Mouse (Mus musculus) midbrain, embryonic 10.5 days (tissue): ENCODE results near the gene Golga7b. TPM values are rescaled to one million over a fixed set of nuclear protein-coding genes. Genes with fewer than 3 reads are reported as not detected.

Experiments
- DNase-seq: peaks from one replicate; pipeline ENCODE4 v3.0.0-alpha.2; 2017; ENCODE audit warnings: low spot score
- H3K27ac ChIP-seq: fragments of 300-500 bp; sonication (generic); replicated peaks from 2 replicates; pipeline ENCODE4 v1.5.1; 2016; ENCODE audit warnings: mild to moderate bottlenecking
- H3K27me3 ChIP-seq: fragments of 300-500 bp; sonication (generic); 2 replicates; pipeline ENCODE4 v1.6.1; 2016; ENCODE audit warnings: low read depth, mild to moderate bottlenecking; ENCODE audit not compliant: poor library complexity, severe bottlenecking
- H3K36me3 ChIP-seq: fragments of 300-500 bp; sonication (generic); 2 replicates; pipeline ENCODE4 v1.6.1; 2016; ENCODE audit warnings: mild to moderate bottlenecking, moderate library complexity
- H3K4me1 ChIP-seq: fragments of 300-500 bp; sonication (generic); 2 replicates; pipeline ENCODE4 v1.6.1; 2016
- H3K4me3 ChIP-seq: fragments of 300-500 bp; sonication (generic); 2 replicates; pipeline ENCODE4 v1.5.1; 2016; ENCODE audit warnings: mild to moderate bottlenecking, moderate library complexity
- H3K9me3 ChIP-seq: fragments of 300-500 bp; sonication (generic); replicated peaks from 2 replicates; pipeline ENCODE4 v1.6.1; 2016; ENCODE audit warnings: mild to moderate bottlenecking
- WGBS: fragments of 180-500 bp; shearing (Covaris S2); methylation state at CpG from one replicate; pipeline ENCODE4 v1.1.7; 2016; 5-methylcytosine and 5-hydroxymethylcytosine counted together
- polyA plus RNA-seq: library from polyadenylated mRNA; unstranded; fragments of >200 nt; fragmentation: Nextera tagmentation; extraction: Ambion mirVana; gene quantifications from 2 replicates; pipeline ENCODE4 v1.2.1, GENCODE M21; 2016

Gene Golga7b
- polyA plus RNA-seq, 1 experiment from 2014 or later = 1.0 TPM

DNA sequence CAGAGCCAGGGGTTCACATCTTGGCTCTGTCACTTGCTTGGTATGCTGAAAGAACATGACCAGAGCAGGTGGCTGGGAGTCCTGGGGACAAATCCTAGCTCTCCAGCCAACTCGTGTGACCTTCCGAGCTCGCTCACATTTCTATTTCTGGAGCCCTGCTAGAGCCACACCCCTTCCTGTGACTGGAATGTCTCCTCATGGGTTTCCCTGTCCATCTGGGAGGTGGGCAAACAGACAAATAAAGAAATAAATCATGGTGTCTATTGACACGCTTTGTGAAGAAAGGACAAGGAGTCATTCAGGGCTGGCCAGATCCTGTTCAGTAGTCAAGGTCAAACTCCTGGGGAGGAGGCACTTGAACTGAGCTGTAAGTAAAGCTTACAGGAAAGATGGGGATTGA, 41.0 kb downstream of the Golga7b start:
- 86% methylated on average over 4 of the region's 4 CpGs for WGBS
- Histone ChIP-seq H3K4me1 (peaks cover 28% of the 10 kb centered on the region), H3K36me3 (no peaks in the 10 kb centered on the region), H3K27me3 (no peaks in the 10 kb centered on the region), H3K9me3 (no peaks in the 10 kb centered on the region), H3K4me3 (no peak overlapping the region), H3K27ac (no peak overlapping the region)
- DNase-seq = no peak

DNA sequence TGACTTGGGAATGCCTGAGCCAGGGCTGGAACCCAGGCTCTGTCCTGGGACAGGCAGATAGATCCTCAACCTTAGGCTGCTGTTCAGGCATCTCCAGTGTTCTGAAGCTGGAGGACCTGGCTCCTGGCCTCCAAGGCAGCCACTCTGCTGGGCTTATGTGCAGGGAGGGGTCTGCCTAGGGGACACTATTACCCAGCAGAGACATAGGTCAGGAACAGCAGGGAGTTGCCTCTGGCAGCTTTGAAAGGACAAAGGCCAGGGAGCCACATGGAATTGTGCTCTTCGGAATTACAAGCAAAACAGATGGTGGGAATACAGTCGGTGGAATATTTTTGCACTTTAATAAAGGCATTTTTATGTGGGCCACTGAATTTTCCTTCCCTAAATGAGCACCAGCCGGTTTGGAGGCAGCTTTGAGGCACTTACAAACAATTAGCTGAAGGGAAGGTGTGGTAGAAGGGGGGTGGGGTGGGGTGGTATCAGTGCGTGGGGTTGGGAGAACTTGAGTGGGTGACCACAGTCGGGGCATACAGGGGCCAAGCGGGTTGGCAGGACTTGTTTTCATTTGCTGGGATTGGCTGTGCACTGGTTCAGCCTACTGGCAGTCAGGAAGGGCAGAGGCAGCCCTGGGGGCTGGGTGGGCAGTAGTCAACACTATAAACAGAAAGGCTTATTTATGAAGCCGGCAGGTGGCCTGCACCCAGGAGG, 43.7 kb downstream of the Golga7b start:
- no peaks in the 10 kb centered on the region for H3K27me3 ChIP-seq
- peak overlapping the region; percentile 67 for H3K27ac ChIP-seq
- H3K36me3 ChIP-seq = no peaks in the 10 kb centered on the region
- DNase-seq = no peak
- H3K9me3 ChIP-seq = no peaks in the 10 kb centered on the region
- 30% methylated on average over 7 of the region's 7 CpGs for WGBS
- no peak overlapping the region for H3K4me3 ChIP-seq
- peaks cover 32% of the 10 kb centered on the region for H3K4me1 ChIP-seq

DNA sequence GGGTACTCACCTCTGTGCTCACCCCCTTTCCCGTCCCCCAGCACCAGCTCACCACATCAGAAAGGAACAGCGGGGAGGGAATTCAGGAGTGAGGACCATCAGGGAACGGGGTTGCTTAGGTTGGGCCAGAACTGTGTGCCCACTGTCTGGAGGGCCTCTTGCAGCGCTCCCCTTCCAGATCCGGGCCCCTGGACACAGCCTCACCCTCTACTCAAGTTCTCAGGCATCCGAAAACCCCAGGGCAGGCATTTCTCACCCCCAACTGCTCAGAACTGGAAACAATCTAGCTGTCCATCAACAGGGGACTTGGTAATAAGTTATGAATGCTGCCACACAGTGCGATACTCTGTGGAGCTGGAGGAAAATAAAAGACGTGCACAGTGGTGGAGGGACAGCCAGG, 44.7 kb downstream of the Golga7b start:
- Histone ChIP-seq H3K4me1 (peaks cover 32% of the 10 kb centered on the region), H3K4me3 (no peak overlapping the region), H3K27me3 (no peaks in the 10 kb centered on the region), H3K27ac (peak overlapping the region; percentile 67), H3K9me3 (no peaks in the 10 kb centered on the region), H3K36me3 (no peaks in the 10 kb centered on the region)
- peak; percentile 25 for DNase-seq
- WGBS = 45% methylated on average over 8 of the region's 8 CpGs

DNA sequence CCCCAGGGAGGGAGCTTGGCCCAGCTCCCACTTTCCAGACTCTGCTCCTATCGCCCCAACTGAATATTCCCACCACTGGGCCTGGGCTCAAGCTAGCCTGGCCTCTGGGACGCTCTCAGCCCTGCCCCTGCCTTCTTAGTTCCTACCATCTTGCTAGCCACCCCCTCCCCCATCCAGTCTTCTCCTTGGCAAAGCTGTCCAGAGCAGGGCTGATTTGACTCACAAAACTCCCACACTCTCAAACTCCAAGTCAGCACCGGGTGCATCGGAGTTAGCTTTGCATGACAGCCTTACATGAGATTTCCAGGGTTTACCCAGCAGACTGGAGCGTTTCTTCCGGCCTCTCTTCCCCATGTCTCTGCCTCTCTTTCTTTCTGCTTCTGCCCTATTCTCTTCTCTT, 45.8 kb downstream of the Golga7b start:
- no peak for DNase-seq
- peaks cover 29% of the 10 kb centered on the region for H3K4me1 ChIP-seq
- no peaks in the 10 kb centered on the region for H3K36me3 ChIP-seq
- H3K9me3 ChIP-seq = no peaks in the 10 kb centered on the region
- no peaks in the 10 kb centered on the region for H3K27me3 ChIP-seq
- 0 out of 2 replicates have a peak overlapping the region, but pooled peaks have one; percentile 43 for H3K27ac ChIP-seq
- no peak overlapping the region for H3K4me3 ChIP-seq
- WGBS = 81% methylated on average over 6 of the region's 6 CpGs

DNA sequence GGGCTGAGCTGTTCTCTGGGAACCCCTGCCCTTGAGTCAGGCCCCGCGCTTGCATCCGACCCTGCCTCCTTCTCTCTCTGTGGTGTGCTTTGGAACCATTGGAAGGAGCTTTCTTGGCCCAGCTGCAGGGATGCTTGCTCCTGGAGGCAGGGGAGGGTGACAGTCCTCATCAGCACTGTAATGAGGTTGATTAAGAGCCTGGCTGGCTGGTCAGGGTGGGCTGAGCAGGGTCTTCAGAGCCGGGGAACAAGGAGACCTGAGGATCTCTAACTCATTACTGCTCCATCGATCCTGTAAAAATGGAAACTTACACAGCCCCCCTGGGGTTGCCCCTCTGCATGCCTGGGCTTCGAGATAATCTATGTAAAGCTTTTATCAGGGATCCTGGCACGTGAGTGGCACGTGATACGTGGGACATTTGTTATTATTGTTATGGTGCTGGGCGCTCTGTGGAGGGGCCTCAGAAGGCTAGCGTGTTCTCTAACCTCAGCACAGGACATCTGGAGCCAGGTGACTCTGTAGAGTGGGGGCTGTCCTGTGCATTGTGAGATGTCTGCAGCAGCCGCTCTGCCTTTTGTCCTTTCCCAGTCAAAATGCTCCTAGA, 55.9 kb downstream of the Golga7b start:
- H3K4me3 ChIP-seq = no peak overlapping the region
- 0 out of 2 replicates have a peak, but pooled peaks cover 6% of the 10 kb centered on the region for H3K27me3 ChIP-seq
- H3K27ac ChIP-seq = no peak overlapping the region
- peaks cover 38% of the 10 kb centered on the region for H3K4me1 ChIP-seq
- 64% methylated on average over 12 of the region's 12 CpGs for WGBS
- H3K36me3 ChIP-seq = no peaks in the 10 kb centered on the region
- no peak for DNase-seq
- no peaks in the 10 kb centered on the region for H3K9me3 ChIP-seq

DNA sequence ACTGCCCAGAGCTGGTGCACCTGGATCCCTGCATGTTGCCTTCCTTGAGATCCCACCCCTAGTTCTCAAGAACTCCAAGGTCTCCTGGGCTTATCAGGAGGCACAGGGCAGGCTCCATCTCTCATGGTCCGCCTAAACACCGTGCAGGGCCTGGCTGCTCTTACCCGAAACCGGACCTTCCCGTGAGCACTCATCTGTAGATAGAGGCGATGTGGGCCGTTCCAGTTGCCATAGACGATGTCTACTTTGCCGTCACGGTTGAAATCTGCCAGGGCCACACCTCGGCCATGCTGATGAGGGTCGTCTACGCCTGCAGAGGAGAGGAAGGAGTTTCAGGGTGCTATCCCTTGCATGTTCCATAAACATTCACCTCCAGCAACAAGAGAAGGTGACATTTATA, 57.1 kb downstream of the Golga7b start:
- Histone ChIP-seq H3K36me3 (no peaks in the 10 kb centered on the region), H3K4me1 (peaks cover 30% of the 10 kb centered on the region), H3K4me3 (no peak overlapping the region), H3K27me3 (0 out of 2 replicates have a peak, but pooled peaks cover 6% of the 10 kb centered on the region), H3K27ac (no peak overlapping the region), H3K9me3 (no peaks in the 10 kb centered on the region)
- no peak for DNase-seq
- 84% methylated on average over 13 of the region's 13 CpGs for WGBS

DNA sequence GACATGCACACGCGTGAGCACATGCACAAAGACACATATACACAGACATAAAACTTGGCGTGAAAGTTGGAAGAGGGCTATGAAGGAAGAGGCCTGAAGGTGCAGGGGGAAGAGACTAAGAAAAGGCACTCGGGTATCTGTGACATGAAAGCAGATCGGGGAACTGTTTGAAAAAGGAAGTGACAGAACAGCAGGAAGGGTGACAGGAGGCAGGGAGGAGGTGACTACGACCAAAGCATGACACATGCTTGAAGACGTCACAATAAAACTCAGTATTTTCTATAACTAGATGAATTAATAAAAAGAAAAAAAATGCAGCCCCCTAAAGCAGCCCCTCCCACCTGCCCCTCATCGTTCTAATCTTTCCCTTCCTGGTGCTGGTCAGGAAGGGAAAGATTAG, 58.4 kb downstream of the Golga7b start:
- no peak overlapping the region for H3K4me3 ChIP-seq
- DNase-seq = no peak
- no peak overlapping the region for H3K27ac ChIP-seq
- 0 out of 2 replicates have a peak, but pooled peaks cover 6% of the 10 kb centered on the region for H3K27me3 ChIP-seq
- H3K9me3 ChIP-seq = no peaks in the 10 kb centered on the region
- 79% methylated on average over 8 of the region's 8 CpGs for WGBS
- H3K36me3 ChIP-seq = no peaks in the 10 kb centered on the region
- H3K4me1 ChIP-seq = peaks cover 30% of the 10 kb centered on the region

DNA sequence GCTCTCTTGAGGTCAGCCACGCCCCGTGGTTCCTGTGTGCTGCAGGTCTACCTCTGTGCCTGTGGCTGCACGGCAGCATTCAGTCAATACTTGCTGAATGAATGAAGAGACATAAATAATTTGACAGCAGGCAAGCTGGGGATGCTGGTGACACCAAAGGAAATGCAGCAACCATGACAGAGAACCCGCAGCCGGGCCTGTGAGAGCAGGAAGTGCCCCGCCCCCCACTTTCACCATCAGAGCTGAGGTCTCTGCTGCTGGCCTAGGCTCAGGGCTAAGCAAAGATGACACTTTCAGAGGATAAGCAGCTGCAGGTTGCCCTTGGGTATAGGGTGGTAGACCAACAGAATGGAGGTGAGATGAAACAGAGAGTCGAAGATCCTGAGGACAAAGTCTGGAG, 58.8 kb downstream of the Golga7b start:
- Histone ChIP-seq H3K27ac (no peak overlapping the region), H3K27me3 (0 out of 2 replicates have a peak, but pooled peaks cover 6% of the 10 kb centered on the region), H3K9me3 (no peaks in the 10 kb centered on the region), H3K36me3 (no peaks in the 10 kb centered on the region), H3K4me3 (no peak overlapping the region), H3K4me1 (peaks cover 30% of the 10 kb centered on the region)
- DNase-seq = no peak
- WGBS = 64% methylated on average over 7 of the region's 7 CpGs

DNA sequence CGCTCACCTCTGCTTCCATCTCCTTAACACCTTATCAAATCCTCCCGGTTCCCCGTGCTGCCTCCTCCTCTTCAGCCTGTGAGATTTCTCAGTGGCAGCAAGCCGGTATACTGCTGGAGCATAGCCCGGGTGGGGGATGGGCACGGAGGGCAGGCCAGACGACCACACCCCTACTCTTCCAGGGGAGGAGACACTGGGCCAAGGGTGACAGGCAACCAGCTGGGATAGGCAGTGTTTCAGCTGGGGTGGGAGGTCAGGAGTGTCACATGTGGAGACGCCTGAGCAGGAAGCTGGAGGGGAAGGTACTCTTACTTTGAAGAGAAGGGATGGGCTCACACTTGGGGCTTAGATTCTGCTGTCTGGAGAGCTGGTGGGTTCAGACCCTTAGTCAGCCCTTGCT, 59.6 kb downstream of the Golga7b start:
- H3K27me3 ChIP-seq = 0 out of 2 replicates have a peak, but pooled peaks cover 3% of the 10 kb centered on the region
- H3K4me3 ChIP-seq = no peak overlapping the region
- peaks cover 30% of the 10 kb centered on the region for H3K4me1 ChIP-seq
- H3K27ac ChIP-seq = peak overlapping the region; percentile 17; the same call in 1 of the 2 replicates
- no peaks in the 10 kb centered on the region for H3K36me3 ChIP-seq
- 11% methylated on average over 8 of the region's 8 CpGs for WGBS
- H3K9me3 ChIP-seq = no peaks in the 10 kb centered on the region
- DNase-seq = no peak

DNA sequence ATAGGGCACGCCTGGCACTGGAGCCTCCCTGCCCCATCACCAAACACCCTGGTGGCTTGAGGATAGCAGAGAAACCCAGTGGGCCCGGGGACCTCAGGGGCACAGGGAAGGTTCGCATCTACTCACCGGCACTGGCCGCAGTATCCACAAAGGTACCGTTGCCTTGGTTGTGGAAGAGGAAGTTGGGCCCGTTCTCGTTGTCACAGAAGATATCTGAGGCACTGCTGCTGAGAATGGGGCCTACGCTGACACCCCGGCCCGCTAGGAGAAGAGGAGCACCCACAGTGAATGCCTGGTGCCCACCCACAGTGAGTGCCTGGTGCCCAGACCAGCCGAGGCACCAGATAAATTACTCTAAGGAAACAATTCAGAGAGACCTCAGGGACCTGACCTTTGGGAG, 61.6 kb downstream of the Golga7b start:
- 88% methylated on average over 12 of the region's 12 CpGs for WGBS
- DNase-seq = no peak

DNA sequence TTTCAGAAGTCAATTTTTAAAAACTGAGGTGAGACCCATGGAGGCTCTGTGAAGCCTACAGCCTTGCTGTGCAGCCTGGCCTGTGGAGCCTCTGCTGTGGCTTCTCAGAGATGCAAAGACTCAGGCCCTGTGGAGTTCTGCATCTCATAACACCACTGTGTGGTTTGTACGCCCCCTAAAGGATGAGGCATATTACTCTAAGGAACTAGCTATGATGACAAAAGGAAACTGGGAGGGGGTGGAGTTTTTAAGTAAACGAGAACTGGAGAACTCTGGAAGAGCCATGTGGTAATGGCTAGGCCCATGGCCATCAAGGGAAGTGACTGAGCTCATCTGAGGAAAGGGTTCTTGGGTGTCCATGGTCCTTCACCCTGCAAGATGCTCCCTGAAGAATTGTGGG, 64.0 kb downstream of the Golga7b start:
- no peak overlapping the region for H3K4me3 ChIP-seq
- H3K9me3 ChIP-seq = no peaks in the 10 kb centered on the region
- no peak for DNase-seq
- H3K4me1 ChIP-seq = peaks cover 23% of the 10 kb centered on the region
- H3K27me3 ChIP-seq = 0 out of 2 replicates have a peak, but pooled peaks cover 6% of the 10 kb centered on the region
- H3K36me3 ChIP-seq = no peaks in the 10 kb centered on the region
- 41% methylated on average over 2 of the region's 2 CpGs for WGBS
- H3K27ac ChIP-seq = no peak overlapping the region

More for the DNA sequence above, 61.6 kb downstream of the Golga7b start:
- 0 out of 2 replicates have a peak, but pooled peaks cover 1% of the 10 kb centered on the region for H3K27me3 ChIP-seq
- H3K27ac ChIP-seq = no peak overlapping the region
- peaks cover 19% of the 10 kb centered on the region for H3K4me1 ChIP-seq
- no peak overlapping the region for H3K4me3 ChIP-seq
- H3K36me3 ChIP-seq = no peaks in the 10 kb centered on the region
- H3K9me3 ChIP-seq = no peaks in the 10 kb centered on the region

DNA sequence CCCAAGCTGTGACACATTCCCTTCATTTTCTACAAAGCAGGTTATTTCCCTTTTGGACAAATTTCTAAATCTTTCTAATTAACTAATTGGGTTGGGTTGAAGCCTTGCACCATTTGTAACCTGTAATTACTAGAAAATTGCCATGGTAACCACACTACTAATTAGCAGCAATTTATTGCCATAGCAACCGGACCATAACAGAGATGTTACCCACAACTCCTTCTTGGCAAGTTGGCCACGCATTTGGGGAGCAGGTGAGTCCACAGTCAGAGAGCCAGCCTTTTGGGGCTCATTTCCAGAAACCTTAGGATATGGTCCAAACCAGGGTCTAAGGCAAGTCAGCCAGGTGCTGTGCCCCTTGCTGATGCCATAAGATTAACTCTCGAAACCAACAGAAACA, 64.8 kb downstream of the Golga7b start:
- DNase-seq = no peak

DNA sequence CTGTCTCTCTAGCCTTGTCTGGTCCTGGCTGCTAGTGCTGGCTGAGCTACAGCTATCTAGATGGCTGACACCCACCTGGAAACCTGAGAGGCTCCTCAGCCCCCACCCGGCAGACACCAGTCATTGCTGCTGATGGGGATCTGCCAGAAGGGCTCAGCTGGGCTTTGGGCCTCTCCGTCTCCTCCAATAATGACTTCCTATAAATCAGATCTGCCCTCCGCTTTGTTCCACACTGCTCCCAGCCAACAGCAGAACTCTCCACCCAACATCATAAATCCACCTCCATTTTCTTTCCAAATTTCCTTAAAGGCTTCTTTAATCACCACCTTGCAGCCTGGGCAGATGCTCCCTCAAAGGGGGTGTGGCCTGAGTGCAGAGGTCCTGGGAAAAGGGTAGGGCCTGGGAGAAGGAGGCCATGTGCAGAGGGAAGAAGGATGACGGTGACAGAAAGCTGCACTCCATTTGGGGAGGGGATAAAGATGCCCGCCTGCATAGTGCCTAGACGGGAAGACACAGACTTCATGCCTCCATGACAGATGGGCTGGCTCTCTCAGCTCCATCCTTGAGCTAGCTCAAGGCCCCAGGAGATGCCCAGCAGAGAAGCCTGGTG, 67.8 kb downstream of the Golga7b start:
- no peak for DNase-seq
- Histone ChIP-seq H3K27ac (no peak overlapping the region), H3K27me3 (peaks cover 33% of the 10 kb centered on the region), H3K9me3 (no peaks in the 10 kb centered on the region), H3K36me3 (no peaks in the 10 kb centered on the region), H3K4me3 (no peak overlapping the region), H3K4me1 (peaks cover 39% of the 10 kb centered on the region)
- 79% methylated on average over 6 of the region's 6 CpGs for WGBS

More for the DNA sequence above, 64.8 kb downstream of the Golga7b start:
- Histone ChIP-seq H3K4me1 (peaks cover 23% of the 10 kb centered on the region), H3K27me3 (peaks cover 10% of the 10 kb centered on the region), H3K4me3 (no peak overlapping the region), H3K9me3 (no peaks in the 10 kb centered on the region), H3K27ac (no peak overlapping the region), H3K36me3 (no peaks in the 10 kb centered on the region)
- 79% methylated on average over 3 of the region's 3 CpGs for WGBS
